Mouse (Mus musculus): ENCODE data around the gene Nudt3.
A peak's percentile ranks its signal among the peaks of the same experiment; 100 is the strongest.

Nudt3 gene

DNA sequence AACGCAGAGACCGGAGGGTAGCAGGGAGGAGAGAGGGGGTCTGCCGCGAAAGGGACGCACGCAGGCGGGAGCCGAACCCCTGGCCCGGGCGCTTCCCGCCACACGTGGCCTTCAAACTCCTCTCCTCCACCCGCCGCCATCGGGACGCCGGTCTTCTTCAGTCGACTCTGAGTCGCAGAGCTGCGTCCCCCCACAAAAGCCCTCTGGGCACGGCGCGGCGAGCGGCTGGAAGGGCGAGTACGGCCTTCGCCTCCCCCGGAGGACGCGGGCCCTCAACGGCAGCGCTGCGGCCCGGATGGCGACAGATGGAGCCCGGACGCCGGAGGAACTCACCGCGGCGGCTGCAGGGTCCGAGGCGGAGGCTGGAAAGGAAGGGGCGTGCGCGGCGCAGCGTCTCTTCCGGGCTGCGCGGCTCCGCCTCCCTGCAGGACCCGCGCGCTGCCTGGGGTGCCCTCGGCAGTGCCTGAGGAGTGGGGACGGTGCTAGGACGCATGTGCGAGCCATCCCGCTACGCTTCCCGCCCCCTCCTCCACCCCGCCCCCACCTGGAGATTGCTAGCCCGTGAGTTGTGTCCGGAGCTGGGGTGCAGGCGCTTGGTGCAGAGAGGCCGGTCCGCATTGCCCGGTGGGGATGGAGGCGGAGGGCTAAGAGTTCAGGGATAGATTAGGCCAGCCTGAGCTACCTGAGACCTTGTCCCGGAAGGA lies 11.7 kb upstream of the Nudt3 start, which contains the start of gene RPS10-NUDT3:
RPS10-NUDT3 (minus strand) TSS at position 352 of the 704 bp plus-strand sequence.
- peak; percentile 84 for DNase-seq

DNA sequence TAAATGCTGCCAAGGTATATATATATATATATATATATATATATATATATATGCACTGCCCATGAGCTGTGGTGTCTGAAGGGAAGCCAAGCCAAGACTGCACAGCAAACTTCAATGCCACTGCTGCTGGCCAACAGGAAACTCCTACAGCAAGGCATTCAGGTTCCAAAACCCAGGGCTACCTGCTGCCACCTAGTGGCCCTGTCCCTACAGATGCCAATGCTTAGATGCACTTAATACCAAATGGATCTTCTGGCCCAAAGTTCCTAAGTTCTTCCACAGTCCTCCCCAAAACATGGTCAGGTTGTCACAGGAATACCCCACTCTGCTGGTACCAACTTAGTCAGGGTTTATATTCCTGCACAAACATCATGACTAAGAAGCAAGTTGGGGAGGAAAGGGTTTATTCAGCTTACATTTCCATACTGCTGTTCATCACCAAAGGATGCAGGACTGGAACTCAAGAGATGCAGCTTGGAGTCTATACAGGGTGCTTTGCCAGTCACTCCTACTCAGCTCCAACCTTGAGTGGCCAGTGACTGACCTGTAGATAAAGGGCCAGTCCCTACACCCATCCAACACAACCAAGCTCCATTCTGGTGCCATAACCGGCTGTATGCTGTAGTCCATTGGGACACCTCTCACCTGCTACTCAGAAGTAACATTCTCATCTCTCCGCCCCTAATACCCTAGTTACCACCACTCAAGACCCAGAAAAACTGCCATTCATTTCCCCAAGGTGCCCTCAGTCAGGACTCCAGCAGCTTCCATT lies 6.1 kb upstream of the Nudt3 start:
- peak; percentile 76 for DNase-seq

DNA sequence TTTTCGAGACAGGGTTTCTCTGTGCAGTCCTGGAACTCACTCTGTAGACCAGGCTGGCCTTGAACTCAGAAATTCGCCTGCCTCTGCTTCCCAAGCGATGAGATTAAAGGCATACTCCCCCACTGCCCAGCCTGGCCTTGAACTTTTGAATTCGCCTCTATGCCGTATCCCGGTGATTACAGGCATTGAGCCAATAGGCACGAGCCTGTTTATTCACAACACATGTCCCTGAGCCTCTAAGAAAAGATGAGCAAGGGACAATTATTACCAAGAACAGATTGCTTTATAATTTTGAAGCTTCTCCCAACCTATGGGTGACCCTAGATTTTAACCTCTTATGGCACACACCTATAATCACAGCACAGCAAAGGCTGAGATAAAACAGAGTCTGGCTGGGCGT lies 5.1 kb upstream of the Nudt3 start:
- DNase-seq, result no peak

DNA sequence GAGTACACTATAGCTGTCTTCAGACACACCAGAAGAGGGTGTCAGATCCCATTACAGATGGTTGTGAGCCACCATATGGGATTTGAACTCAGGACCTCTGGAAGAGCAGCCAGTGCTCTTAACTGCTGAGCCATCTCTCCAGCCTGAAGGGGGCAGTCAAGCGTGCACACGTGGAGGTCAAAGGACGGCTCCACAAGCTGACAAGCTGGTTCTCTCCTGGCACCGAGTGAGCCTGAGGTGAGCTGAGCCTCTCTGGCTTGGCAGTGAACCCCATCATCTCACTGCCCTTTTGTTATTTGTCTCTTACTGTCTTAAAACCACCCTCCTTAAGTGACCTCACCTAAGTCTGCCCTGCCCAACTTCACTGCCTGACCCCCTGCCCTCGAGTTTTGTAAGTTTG lies 4.2 kb upstream of the Nudt3 start:
- no peak for DNase-seq

DNA sequence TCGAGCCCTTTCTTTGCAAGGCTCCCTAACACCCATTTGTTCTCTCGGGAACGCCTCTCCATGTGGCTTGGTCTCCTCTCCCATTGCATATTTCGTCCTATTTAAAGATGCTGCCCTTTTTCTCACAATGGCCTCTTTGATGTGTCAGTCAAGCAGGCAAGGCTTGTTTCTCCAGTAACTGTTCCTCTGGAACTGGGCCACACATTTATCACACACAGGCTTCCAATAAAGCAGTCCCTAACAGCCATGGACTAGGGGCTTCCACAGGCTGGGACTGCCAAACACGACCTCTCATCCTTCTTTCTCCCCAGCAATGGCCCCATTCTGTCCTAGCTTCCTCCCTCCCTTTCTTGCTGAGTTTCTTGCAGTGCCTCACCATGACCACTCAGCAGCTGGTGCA lies 3.4 kb upstream of the Nudt3 start:
- DNase-seq, result no peak

DNA sequence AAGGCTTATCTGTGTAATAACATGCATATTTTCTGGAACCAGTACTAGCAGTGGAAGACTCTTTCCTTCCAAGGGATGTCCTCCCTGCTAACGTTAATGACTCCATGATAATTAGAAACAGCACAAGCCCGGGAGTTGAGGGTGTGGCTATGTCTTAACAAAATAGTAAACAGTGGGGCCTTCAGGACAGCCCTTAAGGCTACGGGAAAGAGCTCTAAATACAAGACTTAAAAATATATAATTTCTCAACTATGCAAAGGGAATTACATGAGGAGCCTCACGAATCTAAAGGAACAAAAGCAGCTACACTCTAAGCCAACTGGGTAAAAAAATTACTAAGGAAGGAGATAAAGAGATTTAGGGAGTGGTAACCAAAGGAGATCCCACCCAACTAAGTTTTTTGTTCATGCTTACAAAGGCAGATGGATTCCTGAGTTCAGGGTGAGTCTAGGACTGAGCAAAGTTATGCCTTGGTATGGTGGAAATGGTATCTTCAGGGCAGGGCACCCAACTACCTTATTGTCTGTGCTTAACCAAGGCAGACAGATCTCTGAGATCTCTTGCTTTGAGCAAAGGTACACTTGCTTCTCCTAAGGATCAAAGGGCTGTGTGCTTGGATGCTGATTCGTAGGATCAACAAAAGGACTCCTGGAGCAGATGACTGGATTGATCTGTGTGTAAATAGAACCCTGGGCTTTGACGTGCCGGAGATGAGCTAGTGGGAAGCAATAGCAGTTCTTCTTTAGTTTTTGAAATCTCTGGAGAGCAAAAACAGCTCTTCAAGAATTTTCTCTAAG lies 2.4 kb upstream of the Nudt3 start:
- no peak for DNase-seq

DNA sequence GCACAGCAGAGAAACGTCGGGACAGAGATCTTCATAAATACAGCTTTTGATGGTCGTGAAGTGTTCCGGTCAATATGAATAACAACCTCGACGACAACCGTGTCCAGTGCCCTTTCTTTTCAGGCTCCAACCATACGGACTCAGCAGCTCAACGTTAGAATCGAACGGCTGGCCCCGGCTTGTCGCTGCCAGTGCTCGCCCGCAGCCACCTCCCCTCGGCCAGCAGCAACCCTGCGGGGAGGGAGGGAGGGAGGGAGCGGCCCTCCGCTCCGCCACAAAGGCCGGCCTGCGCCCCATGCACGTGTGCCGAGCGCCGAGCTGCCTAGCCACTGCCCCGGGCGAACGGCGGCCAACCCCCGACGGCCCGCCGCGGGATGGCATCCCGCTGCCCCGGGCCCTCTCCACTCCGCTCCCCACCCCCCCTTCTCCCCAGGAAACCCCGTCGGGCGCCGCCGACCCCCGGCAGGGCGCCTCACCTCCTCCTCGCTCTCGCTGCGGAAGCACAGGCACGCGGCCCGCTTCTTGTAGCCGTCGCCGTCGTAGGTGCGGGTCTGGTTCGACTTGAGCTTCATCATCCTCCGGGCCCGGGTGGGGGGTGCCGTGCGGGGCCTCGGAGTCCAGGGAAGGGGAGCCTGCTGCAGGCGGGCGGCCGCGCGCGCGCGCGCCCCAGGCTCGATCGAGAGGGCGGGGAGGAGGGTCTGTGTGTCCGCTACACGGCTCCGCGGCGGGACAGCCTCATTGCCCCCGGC lies 510 bp downstream of the Nudt3 start:
- no peak for DNase-seq

DNA sequence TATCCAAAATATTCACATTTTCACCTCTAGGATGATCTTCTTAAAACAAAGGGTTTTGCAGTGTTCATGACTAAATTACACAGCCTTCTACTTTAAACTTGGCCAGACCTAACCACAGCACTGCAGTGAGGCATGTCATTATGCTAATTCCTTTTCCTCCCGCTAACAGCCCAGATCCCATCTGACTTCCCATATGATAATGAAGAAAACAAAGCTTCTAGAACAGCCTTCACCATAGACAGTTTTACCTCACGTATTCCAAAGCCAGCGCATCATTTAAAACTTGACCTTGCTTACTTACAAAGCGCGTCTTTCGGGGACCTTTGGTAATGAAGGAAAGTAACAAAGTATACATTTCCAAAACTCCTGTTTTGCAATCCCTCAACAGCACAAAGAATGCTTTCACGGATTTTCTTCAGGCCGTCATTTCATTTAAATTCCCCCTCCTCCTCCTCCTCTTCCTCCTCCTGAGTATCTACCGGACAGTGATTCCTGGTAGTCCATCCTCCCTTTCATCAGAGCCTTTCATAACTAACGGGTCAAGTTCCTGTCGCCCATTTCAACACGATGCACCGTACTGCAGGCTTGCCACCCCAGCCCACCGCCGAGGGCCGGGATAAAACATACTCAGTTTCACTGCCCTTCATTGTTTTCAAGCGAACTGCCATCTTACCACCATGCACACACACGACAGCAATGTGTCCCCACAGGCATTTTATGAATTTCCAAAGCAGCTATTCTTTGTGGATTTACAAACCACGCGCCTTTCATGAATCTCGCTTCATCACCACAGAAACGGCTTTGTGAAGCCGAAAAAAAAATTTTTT lies 1.4 kb downstream of the Nudt3 start:
- no peak for DNase-seq

DNA sequence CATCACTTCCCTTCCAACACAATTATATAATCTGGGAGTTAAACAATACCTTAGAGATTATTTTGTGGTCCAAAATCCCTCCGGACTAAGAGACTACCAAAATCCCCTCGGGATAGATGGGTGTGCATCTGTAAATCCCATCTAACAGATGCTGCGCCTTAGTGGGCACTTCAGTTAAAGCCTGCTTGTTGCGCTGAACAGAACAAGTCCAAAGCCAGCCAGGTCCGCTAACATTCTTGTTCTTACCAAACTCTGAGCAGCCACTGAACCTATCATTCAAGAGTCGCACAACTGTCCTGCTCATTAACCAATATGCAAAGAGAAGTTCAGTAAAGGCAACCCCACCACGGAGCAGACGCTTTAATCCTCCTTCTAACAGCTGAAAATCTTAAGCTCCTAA lies 2.1 kb downstream of the Nudt3 start:
- no peak for DNase-seq

DNA sequence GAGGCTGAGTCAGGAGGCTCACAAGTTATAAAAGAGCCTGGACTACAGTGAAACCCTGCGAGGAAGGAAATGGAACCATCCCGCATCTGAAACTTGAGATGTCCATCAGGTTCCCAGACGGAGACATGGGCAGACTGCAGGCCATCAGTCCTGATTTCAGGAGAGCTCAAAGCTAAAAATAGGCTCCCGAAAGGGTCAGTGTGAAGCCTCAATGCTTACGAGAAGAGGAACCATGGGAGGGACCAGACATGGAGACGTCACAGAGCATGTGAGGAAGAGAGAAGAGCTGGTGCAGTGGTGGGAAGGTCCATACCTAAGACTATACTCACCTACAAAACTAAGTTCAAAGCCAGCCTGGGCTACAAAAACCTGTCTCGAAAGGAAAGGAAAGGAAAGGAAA lies 7.9 kb downstream of the Nudt3 start:
- DNase-seq, result no peak

DNA sequence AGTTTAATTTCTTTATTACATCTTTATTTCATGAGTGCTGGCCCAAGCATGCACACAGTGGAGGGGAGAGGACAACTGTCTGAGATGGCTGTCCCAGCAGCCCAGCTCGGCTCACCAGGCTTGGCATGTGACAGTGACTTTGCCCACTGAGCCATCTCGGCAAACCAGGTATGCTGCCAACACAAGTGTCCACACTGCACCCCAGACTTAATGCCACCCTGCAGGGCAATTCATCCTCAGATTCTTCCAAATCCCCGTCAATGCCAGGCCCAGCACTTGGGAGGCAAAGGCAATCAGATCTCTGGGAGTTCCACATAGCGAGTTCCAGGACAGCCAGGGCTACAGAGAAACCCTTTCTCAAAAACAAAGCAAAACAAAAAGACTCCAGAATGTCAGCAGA lies 10.3 kb downstream of the Nudt3 start:
- DNase-seq, result no peak

DNA sequence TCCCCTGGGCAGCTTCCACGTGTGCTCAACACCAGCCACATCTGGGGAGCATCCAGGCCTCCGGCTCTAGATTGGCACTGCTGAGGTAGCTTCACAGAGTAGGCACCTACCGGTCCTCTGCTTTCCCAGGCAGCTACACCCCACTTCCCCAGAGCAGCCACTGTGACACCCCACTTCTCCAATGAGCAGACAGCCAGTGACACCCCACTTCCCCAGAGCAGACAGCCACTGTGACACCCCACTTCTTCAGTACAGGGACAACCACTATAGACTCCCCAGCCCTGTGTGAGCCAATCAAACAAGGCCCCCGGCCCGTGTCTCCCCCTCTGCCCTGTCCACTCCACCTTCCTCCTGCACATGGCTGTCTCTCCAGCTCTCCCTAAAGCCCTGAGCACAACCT lies 11.3 kb downstream of the Nudt3 start:
- DNase-seq, result no peak

DNA sequence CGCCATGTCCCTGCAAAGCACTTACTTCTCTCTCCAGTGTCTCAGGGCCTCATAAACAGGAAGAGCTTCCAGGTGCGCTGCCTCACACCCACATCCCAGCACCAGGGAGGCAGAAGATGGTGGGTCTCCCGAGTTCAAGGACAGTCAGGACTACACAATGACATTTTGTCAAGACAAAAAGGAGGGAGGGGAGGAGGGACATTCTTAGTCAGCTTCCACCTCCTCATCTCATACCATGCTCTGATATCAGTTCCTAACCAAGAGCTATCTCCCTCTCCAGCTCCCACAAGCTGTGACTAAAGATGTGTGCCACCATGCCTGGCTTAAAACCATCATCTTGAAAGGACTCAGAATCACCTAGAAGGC lies 11.8 kb downstream of the Nudt3 start:
- no peak for DNase-seq

DNA sequence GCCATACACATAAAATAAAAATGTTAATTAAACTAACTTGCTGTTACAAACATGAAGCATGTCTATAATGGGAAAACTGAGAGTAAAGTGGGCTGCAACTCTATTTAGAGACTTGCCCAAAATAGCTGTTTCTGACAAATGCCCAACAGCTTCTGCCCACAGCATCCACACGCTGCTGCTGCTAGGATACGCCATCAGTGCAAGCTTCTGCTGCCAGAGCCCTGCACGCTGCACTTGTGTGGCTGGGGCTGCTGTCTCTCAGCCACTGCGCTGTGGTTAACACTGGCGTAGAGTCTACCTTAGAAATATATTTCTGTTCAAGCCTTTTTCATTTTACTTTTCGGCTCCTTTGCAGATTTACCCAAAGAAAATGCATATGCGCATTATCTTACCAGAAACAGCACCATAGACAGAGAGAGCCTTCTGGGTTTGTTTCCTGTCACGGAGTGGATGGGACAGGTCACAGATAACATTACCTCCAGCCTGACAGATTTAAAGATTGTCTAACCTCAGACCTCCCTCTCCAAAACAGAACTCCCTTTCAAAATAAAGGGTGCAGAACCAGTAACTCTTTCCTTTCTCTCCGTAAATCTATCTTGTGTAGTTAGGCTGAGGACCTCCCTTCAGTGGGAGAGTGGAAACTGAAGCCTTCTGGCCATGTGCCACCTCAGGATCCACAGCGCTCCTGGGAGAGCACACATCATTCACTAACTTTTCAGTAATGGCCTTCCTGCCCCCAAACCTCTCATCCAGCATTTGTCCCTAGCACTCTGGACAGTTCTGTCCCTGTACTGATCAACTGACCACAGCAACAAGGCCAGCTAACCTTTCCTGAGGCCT lies 12.4 kb downstream of the Nudt3 start:
- DNase-seq, result no peak

DNA sequence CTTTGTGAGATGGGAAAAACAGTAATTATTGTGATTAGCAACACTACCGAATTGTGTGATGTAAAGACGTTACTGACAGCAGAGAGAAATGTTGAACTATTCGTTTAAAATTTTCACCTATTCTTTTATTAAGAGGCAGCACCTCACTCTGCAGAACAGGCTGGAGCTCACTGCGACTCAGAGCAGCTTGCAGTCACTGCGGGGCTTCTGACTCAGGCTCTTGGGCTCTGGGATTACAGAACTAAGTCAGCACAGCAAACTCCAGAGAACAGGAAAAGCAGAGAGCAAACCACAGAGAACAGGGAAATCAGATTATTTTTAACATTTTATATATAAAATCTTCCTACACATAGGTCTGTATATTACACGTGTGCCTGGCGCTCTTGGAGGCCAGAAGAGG lies 13.7 kb downstream of the Nudt3 start:
- no peak for DNase-seq

DNA sequence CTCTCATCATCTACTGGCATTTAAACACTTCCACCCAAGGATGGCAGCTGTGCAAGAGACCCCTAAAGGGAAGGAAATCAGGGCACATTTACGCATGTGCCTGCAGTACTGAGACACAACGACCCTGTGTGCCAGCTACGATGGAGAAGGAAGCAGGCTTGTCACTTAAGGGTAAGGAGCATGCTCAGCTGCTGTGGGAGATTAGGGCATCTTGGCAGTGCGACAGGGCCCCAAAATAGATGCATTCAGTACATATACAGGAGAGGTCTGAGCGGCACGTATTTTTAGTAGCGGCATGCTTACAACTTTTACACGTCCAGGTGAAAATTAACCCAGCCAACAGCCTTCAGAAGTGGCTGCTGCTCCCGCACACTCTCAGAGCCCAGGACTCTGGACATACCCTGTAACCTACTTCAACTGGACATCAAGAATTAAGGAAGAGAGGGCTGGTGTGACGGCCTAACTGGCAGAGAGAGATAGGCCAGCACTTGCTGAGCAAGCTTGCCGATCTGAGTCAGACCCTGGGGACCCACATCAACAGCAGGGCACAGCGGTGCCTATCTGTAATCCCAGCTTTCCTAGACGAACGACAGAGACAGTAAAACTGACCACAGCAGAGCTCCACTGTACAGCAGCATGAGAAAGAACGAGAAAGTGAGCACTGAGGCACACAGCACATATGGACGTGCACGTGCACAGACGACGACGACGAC lies 19.6 kb downstream of the Nudt3 start:
- DNase-seq, result no peak

DNA sequence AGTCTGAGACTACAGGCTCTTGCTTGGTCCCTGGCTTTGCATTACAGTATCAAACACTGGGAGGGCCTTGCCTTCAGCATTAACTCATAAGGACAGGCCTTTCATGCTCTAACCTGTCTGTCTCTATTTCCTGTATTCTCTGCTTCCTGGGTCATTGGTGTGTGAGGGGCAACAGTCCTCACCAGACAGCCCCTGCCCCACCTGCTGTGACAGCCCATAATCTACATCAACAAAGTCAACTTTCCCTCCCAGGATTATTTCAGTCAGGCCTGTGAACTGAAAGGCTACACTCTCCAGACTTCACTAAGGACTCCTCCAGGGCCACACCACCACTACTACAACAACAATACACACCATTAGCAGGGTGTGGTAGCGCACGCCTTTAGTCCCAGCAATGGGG lies 20.3 kb downstream of the Nudt3 start:
- DNase-seq, result no peak

DNA sequence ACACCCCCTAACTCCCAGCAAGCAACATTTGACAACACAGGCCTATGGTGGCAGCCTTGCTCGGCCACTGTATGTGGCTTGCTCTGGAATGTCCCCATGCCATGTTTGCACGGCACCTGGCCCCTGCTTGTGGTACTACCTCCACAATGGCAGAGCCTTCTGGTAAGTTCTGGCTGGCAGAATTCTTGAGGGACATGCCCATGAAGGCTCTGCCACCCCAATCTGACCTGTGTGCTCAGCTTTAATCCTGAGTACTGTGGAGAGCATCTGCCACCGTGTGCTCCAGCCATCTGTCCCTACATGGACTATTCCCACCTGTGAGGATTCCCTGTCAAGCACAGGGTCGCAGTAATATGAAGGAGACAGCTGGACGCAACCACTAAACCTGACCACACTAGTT lies 22.4 kb downstream of the Nudt3 start:
- DNase-seq, result peak; percentile 73

DNA sequence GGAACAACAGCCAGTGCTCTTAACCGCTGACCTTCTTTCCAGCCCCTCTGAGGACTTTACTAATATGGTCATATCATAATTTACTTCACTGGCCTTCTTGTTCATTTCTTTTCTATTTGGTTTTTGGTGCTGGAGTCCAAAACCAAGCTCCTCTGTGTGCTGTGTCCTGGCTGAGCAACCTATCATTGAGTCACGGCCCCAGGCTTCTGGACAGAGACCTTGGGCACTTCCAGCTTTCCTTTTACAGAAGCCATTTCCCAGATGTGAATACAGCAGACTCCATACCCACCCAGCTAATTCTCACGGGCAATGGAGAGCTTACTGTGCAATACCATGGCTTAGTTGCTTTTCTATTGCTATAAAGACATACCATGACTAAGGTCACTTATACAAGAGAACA lies 23.0 kb downstream of the Nudt3 start:
- no peak for DNase-seq

DNA sequence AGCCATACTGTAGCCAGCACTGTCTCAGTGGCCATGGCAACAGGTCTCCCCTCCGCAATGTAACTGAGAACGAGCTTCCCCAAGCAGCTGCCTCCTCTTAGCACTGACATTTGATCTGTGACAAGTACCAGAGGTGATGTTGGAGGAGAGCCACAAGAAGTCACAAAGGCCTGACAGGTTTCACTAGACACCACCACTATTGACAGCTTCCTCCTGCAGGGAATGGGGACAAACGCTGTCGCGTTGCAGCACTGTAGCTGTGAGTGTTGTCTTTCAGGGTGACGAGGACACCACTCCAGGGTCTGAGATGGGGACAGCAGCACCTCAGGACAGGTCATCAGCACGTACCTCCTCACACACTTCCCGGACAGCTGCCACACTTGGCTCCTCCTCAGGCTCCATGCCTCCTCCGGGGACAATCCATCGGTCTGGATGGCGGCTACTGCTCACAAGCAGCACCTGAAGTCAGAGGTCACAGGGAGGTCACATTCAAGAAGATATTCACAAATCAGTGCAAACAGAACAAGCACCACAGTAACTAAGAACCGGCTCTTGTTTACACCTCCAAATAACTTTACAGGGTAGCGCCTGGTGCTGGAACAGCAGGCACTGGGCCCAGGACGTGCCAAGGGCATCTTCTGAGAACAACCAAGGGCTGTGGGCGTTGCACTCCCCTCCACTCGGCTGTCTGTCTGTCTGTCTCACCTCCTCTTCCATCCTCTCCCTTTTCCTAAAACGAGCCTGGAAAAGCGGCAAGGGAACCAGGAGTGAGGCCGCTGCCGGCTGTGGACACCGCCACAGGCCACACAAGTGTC lies 26.7 kb downstream of the Nudt3 start:
- no peak for DNase-seq
